Mouse (Mus musculus) kidney, adult 2 months (tissue): Measurements from ENCODE around the gene Hoxa13.

Experiments
- CTCF ChIP-seq: fragments of 200-500 bp; conservative IDR thresholded peaks from 2 replicates; pipeline ENCODE4 v1.5.1; 2011; ENCODE audit warnings: low read depth, mild to moderate bottlenecking, control low read depth, low read length, moderate library complexity, mixed read lengths; ENCODE audit not compliant: insufficient read depth, insufficient read length
- POLR2A ChIP-seq: fragments of 200-500 bp; IDR thresholded peaks from one replicate; pipeline ENCODE4 v1.6.1; 2011; ENCODE audit warnings: low read depth, low read length, control low read depth

DNA sequence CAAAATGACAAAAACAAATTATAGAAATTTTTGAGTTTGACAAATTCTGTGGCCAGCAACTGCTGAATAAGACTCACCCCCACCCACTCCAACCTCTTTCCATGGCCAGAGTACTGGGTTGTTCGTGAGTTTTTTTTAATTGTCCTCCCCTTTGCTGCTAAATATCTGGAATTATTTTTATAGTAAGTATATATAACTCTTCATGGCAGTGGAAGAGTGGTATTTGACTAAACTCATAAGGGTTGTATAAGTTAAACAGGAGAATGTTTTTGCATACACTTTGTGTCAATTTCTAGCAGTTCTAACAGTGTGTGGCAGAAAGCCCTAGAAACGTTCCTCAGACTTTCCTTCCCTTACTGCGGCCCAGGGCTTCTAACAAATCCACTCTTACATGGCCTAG is 7.0 kb upstream of the Hoxa13 start:
- TF ChIP-seq CTCF = no peak
- TF ChIP-seq POLR2A = no peak
